Mouse (Mus musculus) T-cell, adult 2 months (primary cell): ENCODE measurements around the gene Itgb3.

Experiments used
- DNase-seq: peaks from one replicate; pipeline ENCODE4 v3.0.0; 2022; ENCODE audit warnings: low spot score

Gene Itgb3

GRCm38 (mm10) chr11:104622040-104622962 lies 14.5 kb downstream of the Itgb3 start:
- no peak for DNase-seq

- DNase-seq: no peak
These were observed 17.1 kb downstream of the Itgb3 start for GRCm38 (mm10) chr11:104624791-104625391.

- no peak for DNase-seq
These were observed 17.9 kb downstream of the Itgb3 start for GRCm38 (mm10) chr11:104625453-104626402.

GRCm38 (mm10) chr11:104626635-104627034 lies 18.8 kb downstream of the Itgb3 start:
- DNase-seq: no peak

GRCm38 (mm10) chr11:104627616-104628301 lies 20.0 kb downstream of the Itgb3 start:
- no peak for DNase-seq

GRCm38 (mm10) chr11:104628566-104628965 lies 20.8 kb downstream of the Itgb3 start:
- DNase-seq: no peak

- peak; percentile 88 for DNase-seq
These were observed 22.5 kb downstream of the Itgb3 start for GRCm38 (mm10) chr11:104630185-104630835.

- DNase-seq: peak; percentile 78
These were observed 23.5 kb downstream of the Itgb3 start for GRCm38 (mm10) chr11:104631306-104631705.

GRCm38 (mm10) chr11:104637010-104637409 lies 29.2 kb downstream of the Itgb3 start:
- peak; percentile 36 for DNase-seq

GRCm38 (mm10) chr11:104638006-104638405 lies 30.2 kb downstream of the Itgb3 start:
- DNase-seq: no peak

GRCm38 (mm10) chr11:104638906-104639305 lies 31.1 kb downstream of the Itgb3 start:
- peak; percentile 4 for DNase-seq

GRCm38 (mm10) chr11:104639634-104640033 lies 31.8 kb downstream of the Itgb3 start:
- DNase-seq: no peak

GRCm38 (mm10) chr11:104640894-104641293 lies 33.1 kb downstream of the Itgb3 start:
- no peak for DNase-seq

GRCm38 (mm10) chr11:104643236-104643635 lies 35.4 kb downstream of the Itgb3 start:
- no peak for DNase-seq

- DNase-seq: no peak
These were observed 37.6 kb downstream of the Itgb3 start for GRCm38 (mm10) chr11:104645402-104645801.

GRCm38 (mm10) chr11:104646173-104646572 lies 38.4 kb downstream of the Itgb3 start:
- no peak for DNase-seq

GRCm38 (mm10) chr11:104646611-104647010 lies 38.8 kb downstream of the Itgb3 start:
- DNase-seq: no peak

- no peak for DNase-seq
These were observed 39.5 kb downstream of the Itgb3 start for GRCm38 (mm10) chr11:104647188-104647867.

GRCm38 (mm10) chr11:104648571-104648970 lies 40.8 kb downstream of the Itgb3 start:
- peak; percentile 77 for DNase-seq

- DNase-seq: peak; percentile 51
These were observed 52.8 kb downstream of the Itgb3 start for GRCm38 (mm10) chr11:104660599-104660998.
